Mouse (Mus musculus) intestine, embryonic 16.5 days (tissue): ENCODE results near the gene Sh3pxd2a. TPM values are rescaled to one million over a fixed set of nuclear protein-coding genes. Genes with fewer than 3 reads are reported as not detected.

Experiments
- ATAC-seq: fragments of 200-750 bp; cut with Nextera tagmentation; 2 replicates; pipeline ENCODE4 v1.8.0; 2017; ENCODE audit warnings: moderate TSS enrichment, moderate library complexity
- H3K27ac ChIP-seq: fragments of 300-500 bp; sonication (generic); 2 replicates; pipeline ENCODE4 v1.5.1; 2014; ENCODE audit warnings: mild to moderate bottlenecking, low read length
- H3K27me3 ChIP-seq: fragments of 300-500 bp; sonication (generic); replicated peaks from 2 replicates; pipeline ENCODE4 v1.6.1; 2014; ENCODE audit warnings: low read length, control low read depth, mixed read lengths; ENCODE audit not compliant: control insufficient read depth, insufficient read depth
- H3K36me3 ChIP-seq: fragments of 300-500 bp; sonication (generic); 2 replicates; pipeline ENCODE4 v1.6.1; 2014; ENCODE audit warnings: low read length, control low read depth; ENCODE audit not compliant: control insufficient read depth, insufficient read depth
- H3K4me1 ChIP-seq: fragments of 300-500 bp; sonication (generic); 2 replicates; pipeline ENCODE4 v1.6.1; 2014; ENCODE audit warnings: low read length, control low read depth, mixed read lengths; ENCODE audit not compliant: control insufficient read depth, insufficient read depth
- H3K4me2 ChIP-seq: fragments of 300-500 bp; sonication (generic); 2 replicates; pipeline ENCODE4 v1.6.1; 2014; ENCODE audit warnings: low read depth, low read length, control low read depth
- H3K4me3 ChIP-seq: fragments of 300-500 bp; sonication (generic); 2 replicates; pipeline ENCODE4 v1.5.1; 2014; ENCODE audit warnings: mild to moderate bottlenecking, low read length
- H3K9ac ChIP-seq: fragments of 300-500 bp; sonication (generic); 2 replicates; pipeline ENCODE4 v1.6.1; 2014; ENCODE audit warnings: low read depth, low read length
- H3K9me3 ChIP-seq: fragments of 300-500 bp; sonication (generic); 2 replicates; pipeline ENCODE4 v1.6.1; 2016; ENCODE audit warnings: low read length, control low read depth; ENCODE audit not compliant: control insufficient read depth
- WGBS: fragments of 180-500 bp; shearing (Covaris S2); extraction: QIAGEN DNeasy Blood & Tissue Kit; methylation state at CpG from one replicate; pipeline ENCODE4 v1.1.7; 2014; 5-methylcytosine and 5-hydroxymethylcytosine counted together
- polyA plus RNA-seq: library from polyadenylated mRNA; unstranded; fragments of >200 nt; fragmentation: Nextera tagmentation; extraction: Ambion mirVana; gene quantifications from 2 replicates; pipeline ENCODE4 v1.2.1, GENCODE M21; 2015

Sh3pxd2a gene
- polyA plus RNA-seq, 1 experiment from 2014 or later: 3.0 TPM

GRCm38 (mm10) chr19:47438445-47438844 lies 25.8 kb downstream of the Sh3pxd2a start:
- H3K27ac ChIP-seq: peak overlapping the region; percentile 47
- H3K4me2 ChIP-seq: no peak overlapping the region
- no peaks in the 10 kb centered on the region; the same call in 1 of the 2 replicates for H3K36me3 ChIP-seq
- H3K4me3 ChIP-seq: no peak overlapping the region
- peak; percentile 51 for ATAC-seq
- H3K4me1 ChIP-seq: peaks cover 25% of the 10 kb centered on the region
- no peaks in the 10 kb centered on the region for H3K27me3 ChIP-seq
- 46% methylated on average over 5 of the region's 5 CpGs for WGBS
- no peak overlapping the region for H3K9ac ChIP-seq
- 0 out of 2 replicates have a peak, but pooled peaks cover 4% of the 10 kb centered on the region for H3K9me3 ChIP-seq

GRCm38 (mm10) chr19:47437040-47437439 lies 27.2 kb downstream of the Sh3pxd2a start:
- ATAC-seq: no peak
- Histone ChIP-seq H3K4me3 (no peak overlapping the region), H3K4me2 (no peak overlapping the region), H3K4me1 (peaks cover 20% of the 10 kb centered on the region), H3K36me3 (no peaks in the 10 kb centered on the region; the same call in 1 of the 2 replicates), H3K27me3 (no peaks in the 10 kb centered on the region), H3K27ac (no peak overlapping the region), H3K9me3 (0 out of 2 replicates have a peak, but pooled peaks cover 4% of the 10 kb centered on the region), H3K9ac (no peak overlapping the region)
- 83% methylated on average over 4 of the region's 4 CpGs for WGBS

- H3K4me1 ChIP-seq: peaks cover 23% of the 10 kb centered on the region
- H3K27me3 ChIP-seq: no peaks in the 10 kb centered on the region
- no peaks in the 10 kb centered on the region; the same call in 1 of the 2 replicates for H3K36me3 ChIP-seq
- 0 out of 2 replicates have a peak, but pooled peaks cover 4% of the 10 kb centered on the region for H3K9me3 ChIP-seq
- no peak overlapping the region for H3K27ac ChIP-seq
- no peak overlapping the region for H3K9ac ChIP-seq
- no peak for ATAC-seq
- 87% methylated on average over 8 of the region's 8 CpGs for WGBS
- H3K4me2 ChIP-seq: no peak overlapping the region
- H3K4me3 ChIP-seq: no peak overlapping the region
Measured at GRCm38 (mm10) chr19:47436236-47436635, 28.0 kb downstream of the Sh3pxd2a start.

GRCm38 (mm10) chr19:47434655-47435054 lies 29.5 kb downstream of the Sh3pxd2a start:
- Histone ChIP-seq H3K27ac (no peak overlapping the region), H3K4me3 (no peak overlapping the region), H3K36me3 (no peaks in the 10 kb centered on the region; the same call in 1 of the 2 replicates), H3K9me3 (0 out of 2 replicates have a peak, but pooled peaks cover 4% of the 10 kb centered on the region), H3K4me1 (peaks cover 34% of the 10 kb centered on the region), H3K27me3 (no peaks in the 10 kb centered on the region), H3K9ac (no peak overlapping the region), H3K4me2 (no peak overlapping the region)
- WGBS: 95% methylated on average over 14 of the region's 14 CpGs
- no peak for ATAC-seq

DNA sequence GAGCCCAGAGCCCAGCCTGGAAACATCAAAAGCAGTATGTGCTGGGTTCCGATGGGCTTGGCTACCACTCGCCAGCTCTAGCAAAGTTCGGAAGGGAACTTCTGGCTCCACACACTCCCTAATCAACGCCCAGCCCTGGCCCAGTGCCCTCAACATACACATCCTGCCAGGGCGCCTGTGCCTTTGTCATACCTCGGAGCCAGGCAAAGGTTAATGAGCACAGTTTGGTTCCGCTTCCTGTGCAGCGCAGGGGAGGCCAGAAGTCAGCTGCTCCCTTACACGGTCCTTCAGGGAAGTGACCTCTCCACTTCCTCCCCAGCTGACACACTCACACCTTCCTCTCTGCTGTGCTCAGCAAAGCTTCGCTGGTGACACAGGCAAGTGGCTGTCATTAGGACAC lies 31.9 kb downstream of the Sh3pxd2a start:
- Histone ChIP-seq H3K4me3 (no peak overlapping the region), H3K27ac (peak overlapping the region; percentile 77), H3K4me1 (peaks cover 45% of the 10 kb centered on the region), H3K4me2 (no peak overlapping the region), H3K27me3 (no peaks in the 10 kb centered on the region), H3K9ac (peak overlapping the region; percentile 32; the same call in 1 of the 2 replicates), H3K9me3 (0 out of 2 replicates have a peak, but pooled peaks cover 4% of the 10 kb centered on the region), H3K36me3 (no peaks in the 10 kb centered on the region; the same call in 1 of the 2 replicates)
- 42% methylated on average over 10 of the region's 10 CpGs for WGBS
- ATAC-seq: peak; percentile 66

DNA sequence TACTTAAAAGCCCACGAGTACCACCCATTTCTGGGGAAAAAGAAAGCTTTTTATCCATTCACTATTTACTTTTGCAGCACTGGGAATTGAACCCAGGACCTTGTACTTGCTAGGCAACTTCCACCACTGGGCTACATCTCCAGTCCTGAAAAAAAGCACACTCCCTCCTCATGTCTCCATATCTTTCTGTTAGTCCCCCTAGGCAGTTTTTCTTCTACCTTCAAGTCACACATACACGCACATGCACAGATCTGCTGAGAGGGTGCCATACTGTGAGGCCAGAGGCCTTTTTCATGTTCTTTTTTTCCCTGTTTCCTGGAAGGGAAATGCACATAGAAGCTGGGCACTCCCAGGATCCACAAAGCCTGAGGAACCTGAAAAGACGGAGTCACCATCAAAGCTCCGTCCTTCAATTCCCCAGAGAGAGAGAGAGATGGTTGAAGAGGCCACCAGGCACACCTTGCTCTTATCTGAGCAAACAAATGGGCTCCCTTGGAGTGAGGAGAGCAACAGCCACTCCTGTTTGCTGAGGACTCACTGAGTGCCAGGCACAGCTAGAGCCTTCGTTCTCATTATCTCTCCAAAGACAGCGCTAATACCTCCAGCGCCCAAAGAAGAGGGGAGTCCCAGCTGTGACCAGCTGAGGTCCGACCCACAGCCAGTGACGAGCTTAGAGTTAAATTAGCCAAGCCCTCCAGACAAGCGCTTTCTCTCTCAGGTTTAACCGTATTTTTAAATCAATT lies 32.8 kb downstream of the Sh3pxd2a start:
- Histone ChIP-seq H3K4me3 (no peak overlapping the region), H3K27me3 (no peaks in the 10 kb centered on the region), H3K4me2 (peak overlapping the region; percentile 20; the same call in 1 of the 2 replicates), H3K4me1 (peaks cover 47% of the 10 kb centered on the region), H3K36me3 (no peaks in the 10 kb centered on the region; the same call in 1 of the 2 replicates), H3K9ac (peak overlapping the region; percentile 6; the same call in 1 of the 2 replicates), H3K9me3 (0 out of 2 replicates have a peak, but pooled peaks cover 4% of the 10 kb centered on the region), H3K27ac (peak overlapping the region; percentile 77)
- WGBS: 48% methylated on average over 11 of the region's 11 CpGs
- peak; percentile 78 for ATAC-seq

DNA sequence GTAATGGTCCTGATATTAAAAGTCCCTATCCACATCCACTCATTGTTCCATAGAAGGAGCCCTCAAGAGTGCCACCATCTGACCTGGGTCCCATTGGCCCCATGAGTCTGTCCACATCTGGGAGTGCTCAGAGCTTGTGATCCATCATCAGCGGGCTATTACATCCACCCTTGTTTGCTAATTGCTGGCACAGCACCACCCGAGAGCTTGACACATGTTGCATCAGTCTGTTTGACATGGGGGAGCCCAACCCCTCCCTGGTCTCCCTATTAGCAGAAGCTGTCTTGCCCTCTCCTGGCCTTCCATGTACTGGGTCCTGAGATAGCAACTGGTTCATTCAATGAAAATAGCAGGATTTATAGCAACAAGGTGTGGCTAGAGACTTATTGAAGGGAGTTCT lies 34.0 kb downstream of the Sh3pxd2a start:
- H3K27me3 ChIP-seq: no peaks in the 10 kb centered on the region
- peaks cover 47% of the 10 kb centered on the region for H3K4me1 ChIP-seq
- no peaks in the 10 kb centered on the region; the same call in 1 of the 2 replicates for H3K36me3 ChIP-seq
- no peak overlapping the region for H3K4me2 ChIP-seq
- 0 out of 2 replicates have a peak, but pooled peaks cover 1% of the 10 kb centered on the region for H3K9me3 ChIP-seq
- no peak overlapping the region for H3K4me3 ChIP-seq
- no peak overlapping the region for H3K9ac ChIP-seq
- no peak for ATAC-seq
- 69% methylated on average over 2 of the region's 2 CpGs for WGBS
- no peak overlapping the region for H3K27ac ChIP-seq

GRCm38 (mm10) chr19:47429245-47429644 lies 35.0 kb downstream of the Sh3pxd2a start:
- no peaks in the 10 kb centered on the region for H3K27me3 ChIP-seq
- H3K4me2 ChIP-seq: no peak overlapping the region
- H3K27ac ChIP-seq: peak overlapping the region; percentile 72; the same call in 1 of the 2 replicates
- no peaks in the 10 kb centered on the region for H3K9me3 ChIP-seq
- 70% methylated on average over 3 of the region's 3 CpGs for WGBS
- no peak overlapping the region for H3K4me3 ChIP-seq
- no peak for ATAC-seq
- H3K36me3 ChIP-seq: no peaks in the 10 kb centered on the region
- peaks cover 49% of the 10 kb centered on the region for H3K4me1 ChIP-seq
- H3K9ac ChIP-seq: no peak overlapping the region

DNA sequence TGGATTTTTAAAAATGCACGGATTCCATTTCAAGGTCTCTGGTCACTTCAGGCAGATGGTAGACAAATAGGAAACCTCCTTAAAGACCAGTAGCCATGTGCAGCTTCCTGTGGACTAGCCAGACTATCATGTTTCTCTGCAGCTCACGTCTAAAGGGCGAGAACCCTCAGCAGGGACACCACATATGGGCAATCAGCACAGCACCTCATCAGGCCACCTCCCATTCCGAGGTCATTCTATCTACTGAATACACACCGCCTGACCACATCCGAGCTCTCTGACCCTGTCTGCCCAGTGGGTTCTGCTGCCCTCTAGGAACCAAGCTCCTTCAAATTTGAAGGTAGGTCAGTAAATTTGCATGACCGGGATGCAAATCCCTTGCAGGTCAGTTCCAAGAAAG lies 35.4 kb downstream of the Sh3pxd2a start:
- 40% methylated on average over 7 of the region's 7 CpGs for WGBS
- no peaks in the 10 kb centered on the region for H3K36me3 ChIP-seq
- no peak overlapping the region for H3K4me3 ChIP-seq
- peak overlapping the region; percentile 72 for H3K27ac ChIP-seq
- peaks cover 53% of the 10 kb centered on the region for H3K4me1 ChIP-seq
- H3K9me3 ChIP-seq: no peaks in the 10 kb centered on the region
- H3K4me2 ChIP-seq: no peak overlapping the region
- H3K9ac ChIP-seq: peak overlapping the region; percentile 12; the same call in 1 of the 2 replicates
- no peak for ATAC-seq
- no peaks in the 10 kb centered on the region for H3K27me3 ChIP-seq
